Mouse (Mus musculus): ENCODE results near the gene Mtfr1l. TPM values are rescaled to one million over a fixed set of nuclear protein-coding genes. Genes with fewer than 3 reads are reported as not detected.

The Mtfr1l gene
- total RNA-seq (2014; rRNA removed; ENCODE audit: low replicate concordance): 145 and 159 TPM in 2 replicates
- 191 and 207 TPM in 2 replicates for polyA plus RNA-seq (2015; fragmentation: Nextera tagmentation; extraction: Ambion mirVana)

DNA sequence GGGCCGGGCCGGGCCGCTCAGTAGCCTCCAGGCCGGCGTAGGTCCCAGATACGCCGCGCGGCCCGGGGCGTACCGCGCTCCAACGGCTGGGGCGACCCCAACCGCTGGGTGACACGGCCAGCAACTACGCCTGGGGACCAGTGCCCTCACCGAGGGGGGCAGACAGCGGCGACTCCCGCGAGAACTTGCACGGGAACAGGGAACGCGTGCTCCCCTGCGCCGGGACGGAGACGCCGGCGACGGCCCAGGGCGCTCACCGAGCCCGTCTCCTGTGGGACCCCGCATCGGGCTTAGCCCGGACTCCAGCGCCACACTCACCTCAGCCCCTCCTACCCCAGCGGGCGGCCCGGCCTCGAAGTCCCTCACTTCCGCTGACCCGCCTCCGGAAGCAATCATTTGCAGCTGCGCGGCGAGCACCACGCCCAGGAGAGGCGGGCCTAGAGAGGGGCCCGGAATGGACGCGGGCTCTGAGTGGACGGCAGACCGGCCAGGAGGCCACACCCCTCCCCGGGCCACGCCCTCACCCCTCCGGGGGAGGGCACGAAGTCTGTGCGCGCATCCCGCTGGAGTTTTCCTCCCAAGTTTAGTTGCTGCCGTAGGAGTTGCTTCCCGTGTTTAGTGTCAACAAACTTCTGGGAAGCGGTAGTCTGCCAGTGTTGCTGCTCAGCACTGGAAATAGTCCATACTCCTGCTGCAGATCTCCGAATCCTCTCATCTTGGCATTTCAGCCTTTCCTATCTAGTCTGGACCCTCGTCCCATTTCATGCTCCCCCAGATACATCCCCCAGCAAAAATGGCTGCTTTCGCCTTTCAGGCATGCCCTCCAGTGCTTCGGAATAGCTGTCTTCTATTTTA is at the start of gene Mtfr1l:
Gene Mtfr1l, minus strand, starts transcription at position 456 of the 855 bp plus-strand sequence.
- Histone ChIP-seq H3K27ac (ENCODE audit: low read depth) (peak within 1 kb of the TSS; percentile 98), H3K9ac (replicated peaks; ENCODE audit: low read depth, low read length) (peak within 1 kb of the TSS; percentile 91), H3K9me3 (replicated peaks; ENCODE audit: control insufficient read depth, low read length) (no peaks in the 10 kb centered on the region), H3K36me3 (replicated peaks; ENCODE audit: control insufficient read depth, insufficient read depth, low read length) (peaks cover 21% of the 10 kb centered on the region), H3K4me3 (ENCODE audit: low read depth, low read length) (peak within 1 kb of the TSS; percentile 94), H3K27me3 (ENCODE audit: control insufficient read depth, insufficient read depth, low read length) (no peaks in the 10 kb centered on the region), H3K4me1 (ENCODE audit: control insufficient read depth, insufficient read depth) (peaks cover 25% of the 10 kb centered on the region), H3K4me2 (ENCODE audit: low read depth, low read length) (peak within 1 kb of the TSS; percentile 93)
- under 1% methylated on average over 59 of the region's 71 CpGs for WGBS
- peak; percentile 98 for DNase-seq (ENCODE audit: low spot score)
- TF ChIP-seq CTCF (IDR thresholded peaks at IDR 0.05; ENCODE audit: low read depth): no peak
- TF ChIP-seq EP300 (IDR thresholded peaks at IDR 0.05; ENCODE audit: low read depth): 0 out of 2 replicates have a peak, but pooled peaks have one; percentile 37
- peak; percentile 96 for ATAC-seq (ENCODE audit: insufficient read depth, low read depth)

DNA sequence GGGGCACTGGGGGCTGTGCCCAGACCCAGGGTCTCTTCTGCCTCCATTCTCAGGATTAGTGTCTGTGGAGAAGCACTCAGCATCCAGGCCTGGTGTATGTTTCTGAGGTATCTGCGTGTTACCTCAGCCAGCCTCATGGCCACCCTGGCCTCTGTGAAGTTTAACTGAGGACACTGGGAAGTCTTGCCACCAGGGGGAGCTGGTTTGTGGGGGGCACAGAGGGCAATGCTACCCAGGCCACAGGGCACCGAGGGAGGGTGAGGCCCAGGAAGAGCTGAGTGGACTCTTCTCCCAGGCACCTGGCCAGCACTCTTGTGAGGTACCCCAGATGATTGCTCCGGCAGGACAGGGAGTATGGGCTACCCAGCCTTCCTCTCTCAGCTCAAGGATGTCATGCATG is 48.3 kb upstream of the Mtfr1l start:
- Histone ChIP-seq H3K27ac (ENCODE audit: low read depth) (no peak overlapping the region), H3K4me1 (ENCODE audit: control insufficient read depth, insufficient read depth) (peaks cover 16% of the 10 kb centered on the region), H3K4me2 (ENCODE audit: low read depth, low read length) (no peak overlapping the region), H3K9ac (replicated peaks; ENCODE audit: low read depth, low read length) (no peak overlapping the region), H3K27me3 (ENCODE audit: control insufficient read depth, insufficient read depth, low read length) (no peaks in the 10 kb centered on the region), H3K36me3 (replicated peaks; ENCODE audit: control insufficient read depth, insufficient read depth, low read length) (0 out of 2 replicates have a peak, but pooled peaks cover 1% of the 10 kb centered on the region), H3K4me3 (ENCODE audit: low read depth, low read length) (no peak overlapping the region), H3K9me3 (replicated peaks; ENCODE audit: control insufficient read depth, low read length) (no peaks in the 10 kb centered on the region)
- ATAC-seq (ENCODE audit: insufficient read depth, low read depth) (no peak), DNase-seq (ENCODE audit: low spot score) (no peak)
- WGBS: 65% methylated on average over 3 of the region's 3 CpGs
- TF ChIP-seq CTCF (IDR thresholded peaks at IDR 0.05; ENCODE audit: low read depth) (peak; percentile 70), EP300 (IDR thresholded peaks at IDR 0.05; ENCODE audit: low read depth) (no peak)

DNA sequence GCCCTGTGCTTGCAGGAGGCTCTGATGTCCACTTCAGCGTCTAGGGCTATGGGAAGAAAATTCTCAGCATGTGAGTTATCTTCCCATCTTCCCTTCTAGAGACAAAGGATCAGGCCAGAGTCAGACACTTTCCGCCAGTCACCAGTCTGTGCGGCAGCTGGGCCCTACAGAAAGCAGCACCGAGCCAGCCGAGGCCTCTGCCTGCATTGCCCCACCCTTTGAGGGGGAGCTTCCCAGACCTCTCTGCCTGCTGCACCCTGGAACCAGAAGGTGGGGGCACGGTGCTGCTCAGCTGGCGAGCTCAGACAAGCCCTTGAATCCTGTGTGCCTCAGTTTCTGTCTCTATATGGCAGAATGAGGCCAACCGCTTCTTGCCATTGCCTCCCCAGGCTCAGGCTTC is 46.2 kb upstream of the Mtfr1l start:
- DNase-seq (ENCODE audit: low spot score) (no peak), ATAC-seq (ENCODE audit: insufficient read depth, low read depth) (no peak)
- Histone ChIP-seq H3K9ac (replicated peaks; ENCODE audit: low read depth, low read length) (no peak overlapping the region), H3K4me2 (ENCODE audit: low read depth, low read length) (no peak overlapping the region), H3K4me1 (ENCODE audit: control insufficient read depth, insufficient read depth) (peaks cover 20% of the 10 kb centered on the region), H3K4me3 (ENCODE audit: low read depth, low read length) (no peak overlapping the region), H3K27me3 (ENCODE audit: control insufficient read depth, insufficient read depth, low read length) (no peaks in the 10 kb centered on the region), H3K36me3 (replicated peaks; ENCODE audit: control insufficient read depth, insufficient read depth, low read length) (no peaks in the 10 kb centered on the region), H3K9me3 (replicated peaks; ENCODE audit: control insufficient read depth, low read length) (no peaks in the 10 kb centered on the region), H3K27ac (ENCODE audit: low read depth) (no peak overlapping the region)
- TF ChIP-seq CTCF (IDR thresholded peaks at IDR 0.05; ENCODE audit: low read depth) (no peak), EP300 (IDR thresholded peaks at IDR 0.05; ENCODE audit: low read depth) (no peak)
- WGBS: 75% methylated on average over 8 of the region's 8 CpGs

DNA sequence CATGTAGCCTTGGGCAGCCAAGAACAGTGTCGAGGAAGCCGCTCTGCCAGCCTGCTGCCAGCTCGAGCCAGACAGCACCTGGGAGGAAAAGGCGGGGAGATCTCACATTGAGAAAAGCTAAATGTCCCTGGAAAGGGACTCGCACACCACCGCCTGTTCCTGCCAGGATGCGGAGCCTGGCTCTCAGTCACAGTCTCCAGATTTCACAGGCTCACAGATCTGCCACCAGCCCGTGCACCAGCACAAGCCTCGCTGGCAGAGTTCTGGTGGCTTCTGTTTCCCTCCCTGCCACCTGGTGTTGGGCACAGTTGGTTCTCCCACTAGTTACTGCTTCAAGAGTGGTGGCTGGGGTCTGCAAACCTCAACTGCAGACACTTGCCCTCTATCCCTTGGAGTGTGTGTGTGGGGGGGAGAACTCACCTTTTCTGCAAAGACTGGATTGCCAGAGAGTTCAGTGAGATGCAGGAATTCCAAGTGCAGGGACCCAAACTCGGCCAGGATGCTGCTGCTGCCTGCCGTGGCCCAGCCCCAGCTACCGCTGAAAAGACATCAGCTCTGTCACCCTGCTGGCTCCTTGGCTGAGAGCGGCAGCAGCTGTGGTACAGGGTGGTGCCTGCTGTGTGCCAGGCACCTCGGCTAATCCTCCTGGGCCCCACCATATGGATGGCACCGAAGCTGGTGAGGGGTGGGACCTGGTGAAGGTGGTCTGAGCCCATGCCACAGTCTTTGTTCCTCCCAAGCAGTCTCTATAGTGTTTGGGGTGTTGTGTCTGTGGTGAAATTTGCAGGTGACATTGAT is 45.4 kb upstream of the Mtfr1l start:
- Histone ChIP-seq H3K9ac (replicated peaks; ENCODE audit: low read depth, low read length) (0 out of 2 replicates have a peak overlapping the region, but pooled peaks have one; percentile 5), H3K4me3 (ENCODE audit: low read depth, low read length) (no peak overlapping the region), H3K27me3 (ENCODE audit: control insufficient read depth, insufficient read depth, low read length) (no peaks in the 10 kb centered on the region), H3K36me3 (replicated peaks; ENCODE audit: control insufficient read depth, insufficient read depth, low read length) (no peaks in the 10 kb centered on the region), H3K4me1 (ENCODE audit: control insufficient read depth, insufficient read depth) (peaks cover 20% of the 10 kb centered on the region), H3K27ac (ENCODE audit: low read depth) (no peak overlapping the region), H3K4me2 (ENCODE audit: low read depth, low read length) (no peak overlapping the region), H3K9me3 (replicated peaks; ENCODE audit: control insufficient read depth, low read length) (no peaks in the 10 kb centered on the region)
- WGBS: 82% methylated on average over 15 of the region's 15 CpGs
- DNase-seq (ENCODE audit: low spot score): no peak
- TF ChIP-seq EP300 (IDR thresholded peaks at IDR 0.05; ENCODE audit: low read depth) (no peak), CTCF (IDR thresholded peaks at IDR 0.05; ENCODE audit: low read depth) (no peak)
- ATAC-seq (ENCODE audit: insufficient read depth, low read depth): no peak

DNA sequence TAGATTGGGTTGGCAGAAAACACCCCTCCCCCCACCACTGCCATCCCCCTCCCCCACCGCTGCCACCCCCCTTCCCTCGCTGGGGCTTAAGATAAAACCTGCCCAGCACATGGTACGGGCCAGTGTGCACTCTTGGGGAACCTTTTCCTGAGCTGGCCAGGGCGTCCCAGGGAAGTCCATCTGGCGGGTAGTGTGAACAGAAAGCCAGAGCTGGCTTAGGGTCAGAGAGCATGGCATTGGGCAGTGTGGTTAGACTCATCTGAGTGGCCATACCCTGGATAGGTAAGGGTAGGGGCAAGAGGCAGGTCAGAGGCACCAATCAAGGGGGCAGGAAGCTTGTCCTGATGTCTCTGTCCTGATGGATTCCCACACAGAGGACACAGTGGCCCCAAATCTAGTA is 44.4 kb upstream of the Mtfr1l start:
- no peaks in the 10 kb centered on the region for H3K27me3 ChIP-seq (ENCODE audit: control insufficient read depth, insufficient read depth, low read length)
- H3K4me3 ChIP-seq (ENCODE audit: low read depth, low read length): 0 out of 2 replicates have a peak overlapping the region, but pooled peaks have one; percentile 5
- peak; percentile 73 for ATAC-seq (ENCODE audit: insufficient read depth, low read depth)
- H3K9me3 ChIP-seq (replicated peaks; ENCODE audit: control insufficient read depth, low read length): no peaks in the 10 kb centered on the region
- 37% methylated on average over 5 of the region's 5 CpGs for WGBS
- TF ChIP-seq EP300 (IDR thresholded peaks at IDR 0.05; ENCODE audit: low read depth) (no peak), CTCF (IDR thresholded peaks at IDR 0.05; ENCODE audit: low read depth) (no peak)
- peak overlapping the region; percentile 45 for H3K4me2 ChIP-seq (ENCODE audit: low read depth, low read length)
- peaks cover 20% of the 10 kb centered on the region for H3K4me1 ChIP-seq (ENCODE audit: control insufficient read depth, insufficient read depth)
- H3K36me3 ChIP-seq (replicated peaks; ENCODE audit: control insufficient read depth, insufficient read depth, low read length): peaks cover 2% of the 10 kb centered on the region
- no peak for DNase-seq (ENCODE audit: low spot score)
- no peak overlapping the region for H3K9ac ChIP-seq (replicated peaks; ENCODE audit: low read depth, low read length)
- H3K27ac ChIP-seq (ENCODE audit: low read depth): peak overlapping the region; percentile 64

Data from heart, postnatal 0 days (tissue).